Mouse (Mus musculus): Measurements from ENCODE around the gene Pard3b. TPM values are rescaled to one million over a fixed set of nuclear protein-coding genes. Genes with fewer than 3 reads are reported as not detected.

Pard3b gene
- total and polyA plus RNA-seq, 3 experiments, result 2.2 to 13.9 (median 13.8) TPM

GRCm38 (mm10) chr1:62182634-62183033, 544.0 kb downstream of the Pard3b start:
- intact Hi-C loops (cut with DNase I), result no loop called here
- no peak for TF ChIP-seq POLR2A (IDR thresholded peaks at IDR 0.05; ENCODE audit: insufficient read depth, low read depth, low read length)
- TF ChIP-seq CTCF (IDR thresholded peaks at IDR 0.05), result no peak
- TF ChIP-seq EP300 (IDR thresholded peaks at IDR 0.05; ENCODE audit: insufficient read depth, low read depth, low read length), result no peak
- no peak overlapping the region for H3K9ac ChIP-seq (ENCODE audit: low read depth, low read length)
- H3K27me3 ChIP-seq (ENCODE audit: control insufficient read depth, insufficient read depth, low read length), result no peaks in the 10 kb centered on the region
- no peaks in the 10 kb centered on the region; the same call in 1 of the 2 replicates for H3K4me1 ChIP-seq (ENCODE audit: control insufficient read depth, insufficient read depth, low read length)
- H3K36me3 ChIP-seq (ENCODE audit: control insufficient read depth, insufficient read depth, low read length), result no peaks in the 10 kb centered on the region
- H3K79me2 ChIP-seq (replicated peaks; ENCODE audit: control insufficient read depth, insufficient read depth, low read length), result no peaks in the 10 kb centered on the region
- WGBS, result 79% methylated on average over 3 of the region's 3 CpGs
- H3K27ac ChIP-seq, result no peak overlapping the region
- H3K4me3 ChIP-seq, result no peak overlapping the region
- DNase-seq, result no peak

DNA sequence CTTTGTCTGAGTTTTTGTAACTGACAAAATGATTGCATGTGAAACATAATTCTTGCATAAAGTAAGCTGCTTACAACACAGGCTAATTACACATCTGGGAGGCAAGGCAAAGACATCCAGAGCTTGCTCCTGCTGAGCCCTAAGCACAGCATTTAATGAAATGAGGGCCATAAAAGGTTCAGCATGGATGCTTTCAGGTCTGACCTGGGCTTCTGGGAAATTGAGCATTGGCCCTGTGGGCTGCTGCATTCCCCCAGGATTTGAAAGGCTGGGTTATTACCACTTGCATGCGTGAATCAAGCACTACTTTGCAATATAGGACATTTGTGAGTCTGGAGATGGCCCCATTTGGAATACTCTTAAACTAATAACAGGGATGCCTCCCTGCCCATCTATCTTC, 552.2 kb downstream of the Pard3b start:
- H3K4me1 ChIP-seq (ENCODE audit: control insufficient read depth, insufficient read depth, low read length), result no peaks in the 10 kb centered on the region
- 94% methylated on average over 1 of the region's 1 CpGs for WGBS
- TF ChIP-seq POLR2A (IDR thresholded peaks at IDR 0.05; ENCODE audit: insufficient read depth, low read depth, low read length) (no peak), EP300 (IDR thresholded peaks at IDR 0.05; ENCODE audit: insufficient read depth, low read depth, low read length) (no peak), CTCF (IDR thresholded peaks at IDR 0.05) (no peak)

GRCm38 (mm10) chr1:62197515-62197914, 558.9 kb downstream of the Pard3b start:
- H3K27me3 ChIP-seq (ENCODE audit: control insufficient read depth, insufficient read depth, low read length), result no peaks in the 10 kb centered on the region
- intact Hi-C loops (cut with DNase I), result no loop called here
- no peak overlapping the region for H3K27ac ChIP-seq
- no peak overlapping the region for H3K4me3 ChIP-seq
- peaks cover 3% of the 10 kb centered on the region for H3K36me3 ChIP-seq (ENCODE audit: control insufficient read depth, insufficient read depth, low read length)
- TF ChIP-seq CTCF (IDR thresholded peaks at IDR 0.05) (no peak), EP300 (IDR thresholded peaks at IDR 0.05; ENCODE audit: insufficient read depth, low read depth, low read length) (no peak), POLR2A (IDR thresholded peaks at IDR 0.05; ENCODE audit: insufficient read depth, low read depth, low read length) (no peak)
- 94% methylated on average over 8 of the region's 8 CpGs for WGBS
- H3K9ac ChIP-seq (ENCODE audit: low read depth, low read length), result no peak overlapping the region
- DNase-seq, result no peak
- H3K79me2 ChIP-seq (replicated peaks; ENCODE audit: control insufficient read depth, insufficient read depth, low read length), result no peaks in the 10 kb centered on the region
- no peaks in the 10 kb centered on the region; the same call in 1 of the 2 replicates for H3K4me1 ChIP-seq (ENCODE audit: control insufficient read depth, insufficient read depth, low read length)

More for the DNA sequence above, 552.2 kb downstream of the Pard3b start:
- no peaks in the 10 kb centered on the region for H3K27me3 ChIP-seq (ENCODE audit: control insufficient read depth, insufficient read depth, low read length)
- DNase-seq, result no peak
- intact Hi-C loops (cut with DNase I), result no loop called here
- H3K27ac ChIP-seq, result no peak overlapping the region
- H3K79me2 ChIP-seq (replicated peaks; ENCODE audit: control insufficient read depth, insufficient read depth, low read length), result no peaks in the 10 kb centered on the region
- no peaks in the 10 kb centered on the region for H3K36me3 ChIP-seq (ENCODE audit: control insufficient read depth, insufficient read depth, low read length)
- H3K9ac ChIP-seq (ENCODE audit: low read depth, low read length), result no peak overlapping the region
- no peak overlapping the region for H3K4me3 ChIP-seq

DNA sequence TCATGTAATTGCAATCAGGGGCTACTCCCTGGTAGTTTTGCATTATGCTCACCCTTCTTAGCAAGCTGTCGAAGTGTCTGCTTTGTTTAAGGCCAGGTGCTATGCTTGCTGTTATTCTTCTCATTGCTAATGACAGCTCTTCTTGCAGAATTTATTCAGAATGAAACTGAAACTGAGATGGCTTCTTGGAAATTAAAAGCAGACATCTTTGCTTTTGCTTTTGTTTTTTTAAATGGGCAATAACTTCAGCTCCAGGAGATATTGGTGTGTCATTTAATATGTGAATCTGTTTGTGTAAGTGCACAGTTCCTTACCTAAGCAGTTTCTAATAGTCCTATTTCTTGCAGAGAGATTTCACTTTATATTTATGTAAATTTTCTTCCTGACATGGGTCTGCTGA, 562.3 kb downstream of the Pard3b start:
- Histone ChIP-seq H3K4me1 (ENCODE audit: control insufficient read depth, insufficient read depth, low read length) (no peaks in the 10 kb centered on the region; the same call in 1 of the 2 replicates), H3K4me3 (no peak overlapping the region), H3K79me2 (replicated peaks; ENCODE audit: control insufficient read depth, insufficient read depth, low read length) (no peaks in the 10 kb centered on the region), H3K36me3 (ENCODE audit: control insufficient read depth, insufficient read depth, low read length) (peaks cover 3% of the 10 kb centered on the region), H3K27me3 (ENCODE audit: control insufficient read depth, insufficient read depth, low read length) (no peaks in the 10 kb centered on the region), H3K9ac (ENCODE audit: low read depth, low read length) (no peak overlapping the region), H3K27ac (no peak overlapping the region)
- no peak for DNase-seq
- 74% methylated on average over 1 of the region's 1 CpGs for WGBS
- TF ChIP-seq POLR2A (IDR thresholded peaks at IDR 0.05; ENCODE audit: insufficient read depth, low read depth, low read length), result no peak
- intact Hi-C loops (cut with DNase I), result no loop called here

DNA sequence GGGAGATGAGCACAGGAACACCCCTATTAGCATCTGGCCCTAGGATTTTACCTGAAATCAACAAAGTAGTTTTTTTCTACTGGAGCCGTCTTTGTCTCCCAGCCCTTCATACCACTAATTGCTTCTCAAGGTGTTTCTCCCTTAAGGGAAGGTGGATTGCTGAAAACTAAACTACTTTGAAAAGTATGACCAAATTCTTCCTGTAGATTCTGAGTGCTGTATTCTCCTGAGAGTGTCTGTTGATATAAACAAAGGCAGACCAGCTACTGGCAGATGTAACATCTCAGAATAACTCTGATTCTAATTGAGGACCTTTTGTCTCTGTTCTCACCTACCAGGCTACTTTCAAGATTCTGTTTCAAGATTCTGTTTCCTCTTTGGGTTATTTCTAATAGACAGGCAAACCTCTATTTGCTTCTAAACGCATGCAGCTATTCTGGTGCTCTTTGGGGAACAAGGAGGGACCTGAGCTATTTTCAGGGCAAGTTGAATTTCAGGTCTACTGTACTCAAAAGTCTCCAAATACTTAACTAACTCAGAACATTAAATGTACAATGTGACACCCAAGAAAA, 563.1 kb downstream of the Pard3b start:
- 49% methylated on average over 2 of the region's 2 CpGs for WGBS
- TF ChIP-seq CTCF (IDR thresholded peaks at IDR 0.05) (no peak), EP300 (IDR thresholded peaks at IDR 0.05; ENCODE audit: insufficient read depth, low read depth, low read length) (no peak), POLR2A (IDR thresholded peaks at IDR 0.05; ENCODE audit: insufficient read depth, low read depth, low read length) (no peak)
- H3K9ac ChIP-seq (ENCODE audit: low read depth, low read length), result no peak overlapping the region
- peaks cover 3% of the 10 kb centered on the region for H3K36me3 ChIP-seq (ENCODE audit: control insufficient read depth, insufficient read depth, low read length)
- intact Hi-C loops (cut with DNase I), result no loop called here
- H3K79me2 ChIP-seq (replicated peaks; ENCODE audit: control insufficient read depth, insufficient read depth, low read length), result no peaks in the 10 kb centered on the region
- DNase-seq, result no peak
- H3K4me3 ChIP-seq, result no peak overlapping the region
- H3K27me3 ChIP-seq (ENCODE audit: control insufficient read depth, insufficient read depth, low read length), result no peaks in the 10 kb centered on the region
- H3K4me1 ChIP-seq (ENCODE audit: control insufficient read depth, insufficient read depth, low read length), result no peaks in the 10 kb centered on the region; the same call in 1 of the 2 replicates
- no peak overlapping the region for H3K27ac ChIP-seq

DNA sequence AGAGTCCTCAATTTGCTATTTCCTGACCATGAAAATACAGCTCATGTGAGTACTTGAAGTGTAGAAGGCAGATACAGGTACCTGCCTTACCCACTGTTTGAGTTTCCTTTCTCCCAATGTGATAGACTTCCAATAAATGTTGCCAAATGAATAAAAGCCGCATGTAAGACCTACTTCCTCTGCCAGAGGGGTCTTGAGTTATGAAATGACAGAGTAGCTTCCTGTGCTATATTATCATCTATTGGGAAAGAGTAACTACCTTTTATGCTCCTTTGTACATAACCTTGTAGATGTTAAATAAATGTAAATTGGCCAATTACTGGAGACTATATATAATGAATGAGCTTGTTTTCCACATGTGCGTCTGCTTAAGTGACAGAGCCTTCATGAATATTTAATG, 574.7 kb downstream of the Pard3b start:
- DNase-seq, result no peak
- Histone ChIP-seq H3K4me1 (ENCODE audit: control insufficient read depth, insufficient read depth, low read length) (no peaks in the 10 kb centered on the region), H3K27ac (no peak overlapping the region), H3K9ac (ENCODE audit: low read depth, low read length) (no peak overlapping the region), H3K4me3 (no peak overlapping the region), H3K36me3 (ENCODE audit: control insufficient read depth, insufficient read depth, low read length) (no peaks in the 10 kb centered on the region), H3K27me3 (ENCODE audit: control insufficient read depth, insufficient read depth, low read length) (no peaks in the 10 kb centered on the region), H3K79me2 (replicated peaks; ENCODE audit: control insufficient read depth, insufficient read depth, low read length) (no peaks in the 10 kb centered on the region)
- TF ChIP-seq EP300 (IDR thresholded peaks at IDR 0.05; ENCODE audit: insufficient read depth, low read depth, low read length), result no peak
- no peak for TF ChIP-seq CTCF (IDR thresholded peaks at IDR 0.05)
- no peak for TF ChIP-seq POLR2A (IDR thresholded peaks at IDR 0.05; ENCODE audit: insufficient read depth, low read depth, low read length)
- intact Hi-C loops (cut with DNase I), result no loop called here
- WGBS, result 93% methylated on average over 2 of the region's 2 CpGs
